Mouse (Mus musculus) erythroblast, embryonic 14.5 days (primary cell): ENCODE data around the gene Gm7849. TPM values are rescaled to one million over a fixed set of nuclear protein-coding genes. Genes with fewer than 3 reads are reported as not detected.
"Not testable (repeated sequence)": the region's sequence is repeated elsewhere in the genome, so short reads cannot be mapped to it uniquely, and the experiment has no call there.

Experiments used
- H3K27me3 ChIP-seq: 2 replicates; pipeline ENCODE4 v1.6.1; 2012; ENCODE audit warnings: inconsistent platforms; ENCODE audit not compliant: control insufficient read depth
- H3K36me3 ChIP-seq: 2 replicates; pipeline ENCODE4 v1.6.1; 2012; ENCODE audit warnings: mild to moderate bottlenecking, inconsistent platforms; ENCODE audit not compliant: control insufficient read depth
- H3K4me1 ChIP-seq: 2 replicates; pipeline ENCODE4 v1.6.1; 2012; ENCODE audit warnings: inconsistent platforms; ENCODE audit not compliant: control insufficient read depth
- H3K4me3 ChIP-seq: replicated peaks from 2 replicates; pipeline ENCODE3; 2012; ENCODE audit warnings: moderate library complexity, mild to moderate bottlenecking, inconsistent platforms
- H3K9me3 ChIP-seq: 2 replicates; pipeline ENCODE4 v1.6.1; 2012; ENCODE audit warnings: low read length, inconsistent platforms, mixed read lengths; ENCODE audit not compliant: control insufficient read depth
- polyA plus RNA-seq: library from polyadenylated mRNA; stranded (reverse); fragments of >175 nt; gene quantifications from 2 replicates; pipeline ENCODE4 v1.2.3, GENCODE M21; 2012

Gene Gm7849
- not detected in 2 replicates for polyA plus RNA-seq

DNA sequence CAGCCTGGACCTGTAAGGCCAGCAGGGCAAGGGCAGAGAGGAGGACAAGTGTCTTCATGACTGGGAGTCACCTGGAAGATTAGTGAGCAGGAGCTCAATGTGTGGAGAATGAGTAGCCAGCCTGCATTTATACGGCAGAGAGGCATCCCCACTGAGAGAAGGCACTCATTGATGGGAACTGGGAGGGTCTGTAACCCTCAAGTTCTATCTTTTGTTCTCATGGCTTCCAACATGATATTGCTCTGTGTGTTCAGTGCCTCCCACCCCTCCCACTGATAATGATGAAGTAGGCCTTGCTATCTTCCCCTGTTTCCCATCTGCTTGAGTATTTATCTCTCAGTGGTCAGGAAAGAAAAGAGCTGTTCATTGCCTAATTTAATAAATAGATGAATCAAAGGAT is at the start of gene Gm7849:
Gene Gm7849, minus strand, starts transcription at position 101 of the 400 bp plus-strand sequence.
- not testable (repeated sequence) for H3K9me3 ChIP-seq, H3K36me3 ChIP-seq, H3K4me3 ChIP-seq

DNA sequence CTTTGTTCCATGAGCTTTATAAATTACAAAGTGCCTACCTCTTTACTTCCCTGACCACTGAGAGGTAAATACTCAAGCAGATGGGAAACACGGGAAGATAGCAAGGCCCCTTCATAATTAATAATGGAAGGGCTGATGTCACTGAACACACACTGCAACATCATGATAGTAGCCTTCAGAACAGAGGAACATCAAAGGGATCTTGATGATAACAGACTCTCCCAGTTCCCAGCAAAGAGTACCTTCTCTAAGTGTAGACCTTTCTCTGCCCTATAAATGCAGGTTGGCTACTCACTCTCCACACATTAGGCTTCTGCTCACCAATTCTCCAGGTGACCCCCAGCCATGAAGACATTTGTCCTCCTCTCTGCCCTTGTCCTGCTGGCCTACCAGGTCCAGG is 29.2 kb downstream of the Gm7849 start, which contains the start of gene Defa36:
Gene Defa36, plus strand, starts transcription at position 301 of the 400 bp plus-strand sequence.
- H3K36me3 ChIP-seq, H3K27me3 ChIP-seq, H3K4me3 ChIP-seq, H3K4me1 ChIP-seq, H3K9me3 ChIP-seq: not testable (repeated sequence)

More for the DNA sequence above, at the start of gene Gm7849:
- H3K4me1 ChIP-seq, H3K27me3 ChIP-seq: not testable (repeated sequence)

Other genes starting within 250 kb of the Gm7849 start
- gene Gm15292, start 206.8 kb downstream of the Gm7849 start, polyA plus RNA-seq: not detected in 2 replicates
- not detected in 2 replicates for gene Defa27, start 141.0 kb downstream of the Gm7849 start, polyA plus RNA-seq
- not detected in 2 replicates for gene Defa29, start 129.5 kb downstream of the Gm7849 start, polyA plus RNA-seq
- gene Defa2, start 78.0 kb downstream of the Gm7849 start, polyA plus RNA-seq: not detected in 2 replicates
- gene Defa33, start 64.7 kb downstream of the Gm7849 start, polyA plus RNA-seq: not detected in 2 replicates
- gene Defa36, start 29.1 kb downstream of the Gm7849 start, polyA plus RNA-seq: not detected in 2 replicates
- gene Defa20, start 52.7 kb upstream of the Gm7849 start, polyA plus RNA-seq: not detected in 2 replicates
- not detected in 2 replicates for gene Defa32, start 72.5 kb upstream of the Gm7849 start, polyA plus RNA-seq
- gene Defa37, start 108.8 kb upstream of the Gm7849 start, polyA plus RNA-seq: not detected in 2 replicates
- not detected in 2 replicates for gene Defa28, start 126.4 kb upstream of the Gm7849 start, polyA plus RNA-seq
- not detected in 2 replicates for gene Gm7861, start 137.9 kb upstream of the Gm7849 start, polyA plus RNA-seq
- not detected in 2 replicates for gene Defa26, start 161.6 kb upstream of the Gm7849 start, polyA plus RNA-seq
- not detected in 2 replicates for gene Defa17, start 199.2 kb upstream of the Gm7849 start, polyA plus RNA-seq
- gene Defa34, start 209.2 kb upstream of the Gm7849 start, polyA plus RNA-seq: not detected in 2 replicates
- not detected in 2 replicates for gene AY761184, start 247.1 kb upstream of the Gm7849 start, polyA plus RNA-seq